Mouse (Mus musculus) liver, postnatal 0 days (tissue): Measurements from ENCODE around the gene Syt6.

Experiments
- CTCF ChIP-seq: sonication (generic); IDR thresholded peaks from 2 replicates; pipeline ENCODE4 v1.5.1; 2016; ENCODE audit warnings: antibody characterized with exemption, low read depth
- EP300 ChIP-seq: IDR thresholded peaks from 2 replicates; pipeline ENCODE4 v1.6.1; 2016; ENCODE audit warnings: antibody characterized with exemption, low read depth, mild to moderate bottlenecking

DNA sequence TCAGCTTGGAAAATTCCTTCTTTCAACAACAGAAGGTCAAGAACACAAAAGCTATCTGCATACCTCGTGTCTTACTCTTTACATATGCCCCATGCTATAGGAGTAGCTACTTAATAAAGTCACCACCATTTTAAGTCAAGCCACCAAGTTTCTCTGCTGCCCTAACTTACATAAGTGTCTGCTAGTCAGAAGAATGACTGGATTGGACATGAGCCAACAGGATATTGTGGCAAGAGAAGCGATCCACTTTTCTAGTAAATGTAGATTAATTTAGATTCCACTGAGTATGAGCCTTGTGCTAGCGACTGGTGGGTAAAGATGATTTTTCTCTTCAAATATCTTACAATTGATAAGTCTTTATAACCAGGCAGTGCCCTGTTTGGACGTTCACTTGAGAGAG is 58.8 kb downstream of the Syt6 start:
- TF ChIP-seq CTCF (no peak), EP300 (no peak)
